In the genomic region with DNA sequence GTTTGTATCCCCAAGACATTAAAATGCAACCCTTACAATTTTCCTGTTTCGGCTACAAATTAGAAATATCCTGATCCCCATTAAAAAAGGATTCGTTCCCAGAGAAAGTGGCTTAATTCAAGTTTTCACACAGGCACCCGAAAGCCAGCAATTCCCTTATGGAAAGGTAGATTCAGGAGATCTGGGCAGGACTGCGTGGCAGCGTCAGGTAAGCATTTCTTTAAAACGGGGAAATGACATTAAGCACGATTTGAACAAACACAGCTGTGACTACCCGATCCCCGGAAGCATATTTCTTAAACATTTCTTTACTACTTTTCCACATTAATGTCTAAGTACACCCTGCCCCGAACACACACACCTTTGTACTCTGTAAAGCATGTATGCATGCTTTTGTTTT, we compare ENCODE assay signal across 8 mouse cellular contexts. TPM values are rescaled to one million over a fixed set of nuclear protein-coding genes. Genes with fewer than 3 reads are reported as not detected.
DNase-seq lines count a peak whose midpoint lies in the region; ATAC-seq and TF ChIP-seq lines count a peak whose summit lies in the region.

No protein-coding gene starts in this region.

- H3K4me3 ChIP-seq in cerebellum, adult 2 months (replicated peaks; ENCODE audit: insufficient read depth, low read depth, low read length): peak overlapping the region; percentile 87
- peak overlapping the region; percentile 94 for H3K4me3 ChIP-seq in liver, embryonic 15.5 days (replicated peaks)

- 3% methylated on average over 10 of the region's 10 CpGs for WGBS in cerebellum, adult 2 months
- 9% methylated on average over 10 of the region's 10 CpGs for WGBS in liver, embryonic 15.5 days (ENCODE audit: insufficient replicate concordance)

- no peak for ATAC-seq in liver, embryonic 15.5 days (ENCODE audit: insufficient read depth)

- no peaks in the 10 kb centered on the region for H3K27me3 ChIP-seq in cerebellum, adult 2 months (ENCODE audit: control insufficient read depth, insufficient read depth, low read length)
- no peaks in the 10 kb centered on the region for H3K27me3 ChIP-seq in liver, embryonic 15.5 days

- H3K27ac ChIP-seq in cerebellum, adult 2 months (ENCODE audit: insufficient read depth, low read length): peak overlapping the region; percentile 92
- H3K27ac ChIP-seq in liver, embryonic 15.5 days (replicated peaks): peak overlapping the region; percentile 99

- peak overlapping the region; percentile 90 for H3K4me2 ChIP-seq in liver, embryonic 15.5 days

- no peak for DNase-seq in cerebellum, adult 2 months
- DNase-seq in cerebellum, adult 11 months: no peak
- DNase-seq in thymus, postnatal 0 days (ENCODE audit: low spot score): peak; percentile 31
- DNase-seq in thymus, adult 18-20 months: no peak
- DNase-seq in yolk sac, embryonic 10.5 days (ENCODE audit: low spot score): no peak
- DNase-seq in adrenal gland, postnatal 25 days: no peak
- no peak for DNase-seq in right cerebral cortex, postnatal 10 days (ENCODE audit: low spot score in 2 of 2)

- TF ChIP-seq CTCF in cerebellum, adult 2 months (IDR thresholded peaks at IDR 0.05; ENCODE audit: borderline replicate concordance, insufficient read depth, low read depth, low read length): no peak

- peaks cover 16% of the 10 kb centered on the region for H3K36me3 ChIP-seq in liver, embryonic 15.5 days (replicated peaks)

- no peaks in the 10 kb centered on the region for H3K9me3 ChIP-seq in liver, embryonic 15.5 days (replicated peaks)

- H3K4me1 ChIP-seq in cerebellum, adult 2 months (ENCODE audit: control insufficient read depth, insufficient read depth, low read length): no peaks in the 10 kb centered on the region
- peaks cover 51% of the 10 kb centered on the region for H3K4me1 ChIP-seq in liver, embryonic 15.5 days (replicated peaks)

- no peak for TF ChIP-seq POLR2A in cerebellum, adult 2 months (IDR thresholded peaks at IDR 0.05; ENCODE audit: borderline replicate concordance, insufficient read depth, low read length)

- peak overlapping the region; percentile 84 for H3K9ac ChIP-seq in liver, embryonic 15.5 days

RNA-seq across cellular contexts. Expression of gene Ywhaq, which starts 0.6 kb away (rescaled TPM):
- polyA plus RNA-seq in cerebellum, adult 2 months (2012; rRNA removed): 426 and 436 TPM in 2 replicates
- 361 and 392 TPM in 2 replicates for polyA plus RNA-seq in thymus, postnatal 0 days (2015; fragmentation: Nextera tagmentation; extraction: Ambion mirVana)
- 171 and 184 TPM in 2 replicates for polyA plus RNA-seq in liver, embryonic 15.5 days (2015; fragmentation: Nextera tagmentation; extraction: Ambion mirVana)
- total RNA-seq in adrenal gland, postnatal 25 days (2021): 261 and 294 TPM in 2 replicates

RNA-seq across cellular contexts. Expression of gene Adam17, which starts 44.7 kb away (rescaled TPM):
- 19.0 and 19.4 TPM in 2 replicates for polyA plus RNA-seq in cerebellum, adult 2 months (2012; rRNA removed)
- 34.1 and 37.4 TPM in 2 replicates for polyA plus RNA-seq in thymus, postnatal 0 days (2015; fragmentation: Nextera tagmentation; extraction: Ambion mirVana)
- 14.3 TPM in 2 replicates for polyA plus RNA-seq in liver, embryonic 15.5 days (2015; fragmentation: Nextera tagmentation; extraction: Ambion mirVana)
- 45.7 and 60.9 TPM in 2 replicates for total RNA-seq in adrenal gland, postnatal 25 days (2021)
